Mouse (Mus musculus) midbrain, postnatal 0 days (tissue): ENCODE results near the gene Lrrc51. TPM values are rescaled to one million over a fixed set of nuclear protein-coding genes. Genes with fewer than 3 reads are reported as not detected.
"Not testable (repeated sequence)": the region's sequence is repeated elsewhere in the genome, so short reads cannot be mapped to it uniquely, and the experiment has no call there.

ENCODE experiments used
- ATAC-seq: fragments of 200-750 bp; cut with Nextera tagmentation; 2 replicates; pipeline ENCODE4 v1.8.0; 2017; ENCODE audit warnings: moderate number of reproducible peaks, mild to moderate bottlenecking, moderate TSS enrichment, moderate library complexity; ENCODE audit not compliant: low FRiP score
- DNase-seq: peaks from one replicate; pipeline ENCODE4 v3.0.0-alpha.2; 2015; ENCODE audit warnings: low spot score
- H3K27ac ChIP-seq: fragments of 300-500 bp; sonication (generic); 2 replicates; pipeline ENCODE4 v1.5.1; 2014; ENCODE audit warnings: low read depth, mild to moderate bottlenecking, low read length, mixed read lengths
- H3K27me3 ChIP-seq: fragments of 300-500 bp; sonication (generic); 2 replicates; pipeline ENCODE4 v1.6.1; 2014; ENCODE audit warnings: low read length, control low read depth, mixed read lengths; ENCODE audit not compliant: insufficient read depth
- H3K36me3 ChIP-seq: fragments of 300-500 bp; sonication (generic); 2 replicates; pipeline ENCODE4 v1.6.1; 2014; ENCODE audit warnings: low read length, control low read depth, mixed read lengths; ENCODE audit not compliant: insufficient read depth
- H3K4me1 ChIP-seq: fragments of 300-500 bp; sonication (generic); 2 replicates; pipeline ENCODE4 v1.6.1; 2014; ENCODE audit warnings: mild to moderate bottlenecking, control low read depth, antibody characterized with exemption, low read length, mixed read lengths; ENCODE audit not compliant: insufficient read depth
- H3K4me2 ChIP-seq: fragments of 300-500 bp; sonication (generic); 2 replicates; pipeline ENCODE4 v1.6.1; 2014; ENCODE audit warnings: low read depth, mild to moderate bottlenecking, low read length, mixed read lengths; ENCODE audit not compliant: poor library complexity, severe bottlenecking
- H3K4me3 ChIP-seq: fragments of 300-500 bp; sonication (generic); 2 replicates; pipeline ENCODE4 v1.5.1; 2014; ENCODE audit warnings: low read depth, mild to moderate bottlenecking, low read length, moderate library complexity
- H3K9ac ChIP-seq: fragments of 300-500 bp; sonication (generic); replicated peaks from 2 replicates; pipeline ENCODE4 v1.6.1; 2014; ENCODE audit warnings: mild to moderate bottlenecking, low read length, moderate library complexity, mixed read lengths; ENCODE audit not compliant: poor library complexity, severe bottlenecking
- H3K9me3 ChIP-seq: fragments of 300-500 bp; sonication (generic); 2 replicates; pipeline ENCODE4 v1.6.1; 2016; ENCODE audit warnings: low read length, control low read depth
- CTCF ChIP-seq: IDR thresholded peaks from 2 replicates; pipeline ENCODE4 v1.5.1; 2016; ENCODE audit warnings: antibody characterized with exemption, mild to moderate bottlenecking
- WGBS: fragments of 180-500 bp; shearing (Covaris S2); extraction: QIAGEN DNeasy Blood & Tissue Kit; methylation state at CpG from one replicate; pipeline ENCODE4 v1.1.7; 2014; 5-methylcytosine and 5-hydroxymethylcytosine counted together
- polyA plus RNA-seq: library from polyadenylated mRNA; unstranded; fragments of >200 nt; fragmentation: Nextera tagmentation; extraction: Ambion mirVana; gene quantifications from 2 replicates; pipeline ENCODE4 v1.2.1, GENCODE M21; 2015
- total RNA-seq: library from RNA; depleted of rRNA; stranded (reverse); fragments of >200 nt; gene quantifications from 2 replicates; pipeline ENCODE4 v1.2.3, GENCODE M21; 2014

The Lrrc51 gene
- total and polyA plus RNA-seq, 2 experiments from 2014 or later: 6.9 to 7.0 TPM

DNA sequence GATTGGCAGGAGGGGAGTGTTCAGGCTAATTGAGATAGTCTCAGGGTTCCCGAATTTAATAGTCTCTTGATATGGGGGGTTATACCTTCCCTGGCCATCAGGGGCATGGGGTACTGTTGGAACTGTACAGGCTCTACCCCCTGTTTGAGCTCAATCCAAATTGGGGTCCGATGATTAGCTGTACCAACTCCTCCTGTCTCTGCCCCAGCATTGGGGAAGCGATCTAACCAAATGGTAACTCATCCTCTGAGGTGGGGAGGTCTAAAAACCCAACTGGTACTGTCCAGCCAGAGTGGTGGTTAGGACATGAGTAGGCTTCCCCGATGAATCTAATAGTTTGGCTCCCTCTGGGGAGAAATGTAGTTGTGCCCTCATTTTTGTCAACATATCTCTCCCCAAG lies 3.3 kb upstream of the Lrrc51 start:
- H3K27ac ChIP-seq: no peak overlapping the region
- DNase-seq: no peak
- H3K4me3 ChIP-seq: no peak overlapping the region
- no peak for TF ChIP-seq CTCF
- H3K36me3 ChIP-seq: 0 out of 2 replicates have a peak, but pooled peaks cover 2% of the 10 kb centered on the region
- no peaks in the 10 kb centered on the region for H3K27me3 ChIP-seq
- WGBS: 93% methylated on average over 4 of the region's 4 CpGs
- H3K4me1 ChIP-seq: peaks cover 3% of the 10 kb centered on the region; the same call in 1 of the 2 replicates
- no peak overlapping the region for H3K9ac ChIP-seq
- H3K4me2 ChIP-seq: no peak overlapping the region
- no peak for ATAC-seq
- no peaks in the 10 kb centered on the region for H3K9me3 ChIP-seq

GRCm38 (mm10) chr7:101935957-101936356 lies 2.3 kb upstream of the Lrrc51 start:
- 99% methylated on average over 4 of the region's 4 CpGs for WGBS
- DNase-seq (no peak), ATAC-seq (no peak)
- H3K36me3 ChIP-seq: 0 out of 2 replicates have a peak, but pooled peaks cover 2% of the 10 kb centered on the region
- H3K9ac ChIP-seq: no peak overlapping the region
- no peak for TF ChIP-seq CTCF
- H3K4me3 ChIP-seq: no peak overlapping the region
- no peak overlapping the region for H3K4me2 ChIP-seq
- H3K27me3 ChIP-seq: no peaks in the 10 kb centered on the region
- no peaks in the 10 kb centered on the region for H3K9me3 ChIP-seq
- no peak overlapping the region for H3K27ac ChIP-seq
- H3K4me1 ChIP-seq: peaks cover 3% of the 10 kb centered on the region; the same call in 1 of the 2 replicates

DNA sequence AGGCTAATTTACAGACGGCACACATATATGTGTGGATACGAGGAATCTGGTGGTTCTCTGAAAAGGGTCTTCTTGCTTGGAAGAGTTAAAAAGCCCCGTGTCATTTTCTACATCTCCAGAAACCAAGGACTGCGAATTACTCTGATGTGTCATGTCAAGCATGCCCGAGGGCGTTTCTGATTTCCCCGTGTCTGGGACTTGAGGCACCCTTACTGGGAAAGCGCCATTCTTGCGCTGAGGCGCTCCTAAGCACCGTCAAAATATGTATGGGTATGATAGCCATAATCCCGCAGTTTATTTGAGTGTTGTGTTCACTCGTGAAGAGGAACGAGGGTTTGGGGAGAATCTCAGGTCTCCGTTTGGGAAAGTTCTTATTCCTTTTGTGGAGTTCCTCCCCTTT lies 395 bp downstream of the Lrrc51 start:
- TF ChIP-seq CTCF: no peak
- H3K9me3 ChIP-seq: no peaks in the 10 kb centered on the region
- H3K36me3 ChIP-seq: no peaks in the 10 kb centered on the region
- ATAC-seq (peak; percentile 44), DNase-seq (peak; percentile 20)
- peaks cover 3% of the 10 kb centered on the region; the same call in 1 of the 2 replicates for H3K4me1 ChIP-seq
- H3K27me3 ChIP-seq: no peaks in the 10 kb centered on the region
- H3K4me2 ChIP-seq: peak overlapping the region; percentile 81
- peak overlapping the region; percentile 84 for H3K4me3 ChIP-seq
- peak overlapping the region; percentile 18; the same call in 1 of the 2 replicates for H3K27ac ChIP-seq
- H3K9ac ChIP-seq: peak overlapping the region; percentile 50
- WGBS: 8% methylated on average over 15 of the region's 15 CpGs

DNA sequence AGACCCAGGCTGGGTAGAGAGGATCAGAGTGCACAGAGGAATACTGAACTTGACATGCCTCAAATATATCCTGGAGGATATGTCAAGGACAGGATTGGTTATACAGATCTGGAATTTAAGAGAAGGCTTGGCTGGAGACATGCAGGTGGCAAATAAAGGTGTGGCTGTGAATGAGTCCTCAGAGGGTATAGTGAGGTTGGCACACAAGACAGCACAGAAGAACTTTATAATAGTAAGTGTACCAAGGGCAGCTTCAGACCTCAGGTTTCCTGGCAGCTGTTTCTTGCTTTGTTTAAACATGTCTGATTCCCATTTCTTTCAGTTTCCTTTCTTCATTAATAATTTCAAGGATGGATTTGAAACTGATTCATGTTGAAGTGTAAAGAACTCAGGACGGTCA lies 1.1 kb downstream of the Lrrc51 start:
- Histone ChIP-seq H3K4me3 (no peak overlapping the region), H3K4me2 (peak overlapping the region; percentile 81; the same call in 1 of the 2 replicates), H3K4me1 (peaks cover 3% of the 10 kb centered on the region; the same call in 1 of the 2 replicates), H3K9me3 (no peaks in the 10 kb centered on the region), H3K9ac (no peak overlapping the region), H3K27me3 (no peaks in the 10 kb centered on the region), H3K36me3 (no peaks in the 10 kb centered on the region), H3K27ac (no peak overlapping the region)
- WGBS: 84% methylated on average over 1 of the region's 1 CpGs
- no peak for TF ChIP-seq CTCF
- DNase-seq (no peak), ATAC-seq (no peak)

DNA sequence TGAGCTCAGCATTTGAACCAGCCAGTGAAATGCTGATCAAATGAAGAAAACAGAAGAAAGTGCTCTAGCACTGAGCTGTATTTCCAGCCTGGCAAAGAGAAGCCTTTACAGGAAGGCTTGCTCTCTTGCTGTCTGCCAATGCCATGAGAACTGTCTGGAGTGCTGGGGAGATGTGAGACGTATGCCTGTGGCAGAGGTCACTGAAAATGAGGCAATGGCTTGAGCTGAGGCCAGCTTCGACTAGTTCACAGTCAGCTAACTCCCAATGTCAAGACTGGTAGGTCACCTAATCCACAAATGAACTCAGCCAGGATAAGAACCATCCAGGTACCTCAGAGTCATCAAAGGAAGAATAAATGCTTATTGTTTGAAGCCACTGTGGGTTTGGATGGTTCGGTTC lies 5.6 kb downstream of the Lrrc51 start:
- WGBS: 88% methylated on average over 3 of the region's 3 CpGs
- no peak for DNase-seq
- Histone ChIP-seq H3K4me2 (no peak overlapping the region), H3K4me3 (no peak overlapping the region), H3K4me1 (peaks cover 3% of the 10 kb centered on the region; the same call in 1 of the 2 replicates), H3K9me3 (no peaks in the 10 kb centered on the region), H3K36me3 (no peaks in the 10 kb centered on the region), H3K27ac (no peak overlapping the region), H3K9ac (0 out of 2 replicates have a peak overlapping the region, but pooled peaks have one; percentile 19), H3K27me3 (no peaks in the 10 kb centered on the region)
- no peak for TF ChIP-seq CTCF
- ATAC-seq: no peak

DNA sequence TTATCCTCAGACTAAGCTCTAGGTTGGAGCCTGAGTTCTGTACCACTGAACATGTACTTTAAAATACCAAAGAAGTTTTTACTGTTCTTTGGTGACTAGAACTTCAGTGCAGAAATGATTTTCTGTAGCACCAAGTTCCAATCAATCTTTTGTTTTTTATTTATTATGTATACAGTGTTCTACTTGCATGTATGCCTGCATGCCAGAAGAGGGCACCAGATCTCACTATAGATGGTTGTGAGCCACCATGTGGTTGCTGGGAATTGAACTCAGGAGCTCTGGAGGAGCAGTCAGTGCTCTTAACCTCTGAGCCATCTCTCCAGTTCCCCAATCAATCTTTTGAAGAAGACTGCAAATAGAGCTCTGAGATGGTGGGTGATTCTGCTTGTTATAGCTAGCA lies 7.8 kb downstream of the Lrrc51 start:
- not testable (repeated sequence) for H3K36me3 ChIP-seq, H3K27ac ChIP-seq, H3K9me3 ChIP-seq, DNase-seq, H3K4me1 ChIP-seq, H3K27me3 ChIP-seq, ATAC-seq, H3K9ac ChIP-seq, H3K4me3 ChIP-seq, H3K4me2 ChIP-seq
- peak; percentile 12; the same call in 1 of the 2 replicates for TF ChIP-seq CTCF
